10 mouse cellular contexts compared by ENCODE assay signal in the genomic region with DNA sequence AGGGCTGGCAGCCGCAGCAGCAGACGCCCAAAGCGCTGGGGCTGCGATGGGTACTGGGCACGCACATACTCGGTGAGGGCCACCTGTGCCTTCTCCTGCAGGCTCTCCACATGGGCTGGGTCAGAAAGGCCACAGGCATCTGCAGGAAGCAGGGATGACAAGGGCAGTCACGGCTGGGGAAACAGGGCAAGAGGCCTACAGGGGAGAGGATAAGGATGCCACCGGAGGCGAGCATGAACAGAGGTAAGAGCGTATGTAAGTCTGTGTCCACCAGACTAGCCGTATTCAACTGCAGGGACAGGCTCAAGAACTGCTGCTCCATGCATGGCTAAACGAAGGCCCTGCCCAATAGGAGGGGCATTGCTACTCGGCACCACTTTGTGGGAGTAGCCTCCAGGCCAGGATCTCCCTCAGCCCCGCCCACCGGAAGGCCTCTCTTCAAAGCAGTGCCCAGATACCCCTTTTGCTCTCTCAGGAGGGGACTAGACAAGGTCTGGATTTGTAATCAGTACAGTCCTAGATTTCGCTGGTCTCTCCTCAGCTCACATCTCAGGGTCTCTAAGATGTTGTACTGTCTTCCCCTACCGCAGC. TPM values are rescaled to one million over a fixed set of nuclear protein-coding genes. Genes with fewer than 3 reads are reported as not detected.
DNase-seq lines count a peak whose midpoint lies in the region; ATAC-seq and TF ChIP-seq lines count a peak whose summit lies in the region.
"Had no signal": no experiment of that assay in that cellular context is flagged by ENCODE, and none has a peak within 500 bp of the region (broad histone marks: within the 10 kb centered on the region; RNA-seq: fewer than 3 reads in every experiment).

No protein-coding gene starts in this region.

- no peak for TF ChIP-seq EP300 in lung, postnatal 0 days (IDR thresholded peaks at IDR 0.05)

- H3K9me3 ChIP-seq in lung, postnatal 0 days (ENCODE audit: low read length) = no peaks in the 10 kb centered on the region
- H3K9me3 ChIP-seq in intestine, embryonic 15.5 days = no peaks in the 10 kb centered on the region
- no peaks in the 10 kb centered on the region for H3K9me3 ChIP-seq in liver, embryonic 12.5 days (replicated peaks)
- no peaks in the 10 kb centered on the region for H3K9me3 ChIP-seq in heart, embryonic 11.5 days (replicated peaks; ENCODE audit: control insufficient read depth, low read length)
- H3K9me3 ChIP-seq: liver, embryonic 15.5 days; neural tube, embryonic 12.5 days had no signal

- ATAC-seq in lung, postnatal 0 days = no peak
- no peak for ATAC-seq in intestine, embryonic 15.5 days
- ATAC-seq in liver, embryonic 12.5 days = no peak
- ATAC-seq in granulocyte monocyte progenitor cell, adult 5-6 weeks (replicated peaks; ENCODE audit: poor library complexity, severe bottlenecking) = no peak
- no peak for ATAC-seq in heart, embryonic 11.5 days (replicated peaks; ENCODE audit: insufficient number of reproducible peaks, low FRiP score, low TSS enrichment)

- WGBS in lung, adult 2 months = 75% methylated on average over 17 of the region's 17 CpGs
- WGBS in lung, postnatal 0 days = 80% methylated on average over 16 of the region's 17 CpGs
- 82% methylated on average over 17 of the region's 17 CpGs for WGBS in intestine, embryonic 15.5 days
- 67% methylated on average over 17 of the region's 17 CpGs for WGBS in liver, embryonic 12.5 days (ENCODE audit: insufficient replicate concordance)
- 74% methylated on average over 17 of the region's 17 CpGs for WGBS in heart, embryonic 11.5 days (ENCODE audit: insufficient replicate concordance)

- H3K9ac ChIP-seq in lung, postnatal 0 days (replicated peaks; ENCODE audit: low read depth) = no peak overlapping the region
- H3K9ac ChIP-seq in intestine, embryonic 15.5 days = no peak overlapping the region
- no peak overlapping the region for H3K9ac ChIP-seq in liver, embryonic 12.5 days
- H3K9ac ChIP-seq in heart, embryonic 11.5 days (ENCODE audit: low read depth, low read length) = no peak overlapping the region
- H3K9ac ChIP-seq: liver, embryonic 15.5 days had no signal

- peaks cover 23% of the 10 kb centered on the region; the same call in 1 of the 2 replicates for H3K36me3 ChIP-seq in lung, postnatal 0 days (ENCODE audit: insufficient read depth, low read length)
- peaks cover 25% of the 10 kb centered on the region for H3K36me3 ChIP-seq in intestine, embryonic 15.5 days
- H3K36me3 ChIP-seq in liver, embryonic 12.5 days = peaks cover 46% of the 10 kb centered on the region
- peaks cover 23% of the 10 kb centered on the region for H3K36me3 ChIP-seq in heart, embryonic 11.5 days (ENCODE audit: control insufficient read depth, insufficient read depth, low read length)

- H3K4me3 ChIP-seq in lung, adult 2 months (replicated peaks; ENCODE audit: extremely low read depth, low read depth, low read length) = no peak overlapping the region
- H3K4me3 ChIP-seq in lung, postnatal 0 days (ENCODE audit: low read depth, low read length) = no peak overlapping the region
- no peak overlapping the region for H3K4me3 ChIP-seq in intestine, embryonic 15.5 days (replicated peaks)
- no peak overlapping the region for H3K4me3 ChIP-seq in liver, embryonic 12.5 days
- H3K4me3 ChIP-seq in heart, embryonic 11.5 days (ENCODE audit: low read depth, low read length) = no peak overlapping the region

- no peaks in the 10 kb centered on the region for H3K27me3 ChIP-seq in lung, postnatal 0 days (replicated peaks; ENCODE audit: insufficient read depth, low read length)
- H3K27me3 ChIP-seq in intestine, embryonic 15.5 days (replicated peaks) = no peaks in the 10 kb centered on the region
- H3K27me3 ChIP-seq in liver, embryonic 12.5 days (replicated peaks) = peaks cover 42% of the 10 kb centered on the region
- H3K27me3 ChIP-seq in heart, embryonic 11.5 days (ENCODE audit: control insufficient read depth, insufficient read depth, low read length) = peaks cover 2% of the 10 kb centered on the region; the same call in 1 of the 2 replicates
- H3K27me3 ChIP-seq: neural tube, embryonic 12.5 days had no signal

- DNase-seq in adrenal gland, postnatal 25 days = peak; percentile 28
- no peak for DNase-seq in adrenal gland, adult 2 months
- DNase-seq in lung, adult 2 months = no peak
- no peak for DNase-seq in lung, postnatal 0 days (ENCODE audit: low spot score)

- TF ChIP-seq POLR2A in lung, adult 2 months (IDR thresholded peaks at IDR 0.05; ENCODE audit: borderline replicate concordance, extremely low read depth, low read depth, low read length) = 0 out of 2 replicates have a peak, but pooled peaks have one; percentile 4

- TF ChIP-seq CTCF in lung, adult 2 months (IDR thresholded peaks at IDR 0.05; ENCODE audit: insufficient read depth, low read length) = no peak
- TF ChIP-seq CTCF in lung, postnatal 0 days (IDR thresholded peaks at IDR 0.05) = no peak

- no peak overlapping the region for H3K27ac ChIP-seq in lung, postnatal 0 days (ENCODE audit: low read length)
- H3K27ac ChIP-seq in intestine, embryonic 15.5 days = peak overlapping the region; percentile 64; the same call in 1 of the 2 replicates
- 0 out of 2 replicates have a peak overlapping the region, but pooled peaks have one; percentile 9 for H3K27ac ChIP-seq in liver, embryonic 12.5 days
- H3K27ac ChIP-seq in heart, embryonic 11.5 days (ENCODE audit: low read depth, low read length) = no peak overlapping the region
- H3K27ac ChIP-seq: liver, embryonic 15.5 days had no signal

- peaks cover 20% of the 10 kb centered on the region for H3K4me1 ChIP-seq in lung, adult 2 months (ENCODE audit: control insufficient read depth, insufficient read depth, low read length)
- H3K4me1 ChIP-seq in lung, postnatal 0 days (ENCODE audit: insufficient read depth, low read depth, low read length) = peaks cover 19% of the 10 kb centered on the region; the same call in 1 of the 2 replicates
- peaks cover 42% of the 10 kb centered on the region for H3K4me1 ChIP-seq in intestine, embryonic 15.5 days (replicated peaks)
- peaks cover 67% of the 10 kb centered on the region for H3K4me1 ChIP-seq in liver, embryonic 12.5 days
- peaks cover 31% of the 10 kb centered on the region for H3K4me1 ChIP-seq in heart, embryonic 11.5 days (ENCODE audit: control insufficient read depth, insufficient read depth, low read length)

- no peak overlapping the region for H3K4me2 ChIP-seq in lung, postnatal 0 days (replicated peaks; ENCODE audit: low read depth, low read length)
- H3K4me2 ChIP-seq in intestine, embryonic 15.5 days (replicated peaks) = no peak overlapping the region
- H3K4me2 ChIP-seq in liver, embryonic 12.5 days = no peak overlapping the region
- H3K4me2 ChIP-seq in heart, embryonic 11.5 days = no peak overlapping the region

RNA-seq across cellular contexts. Expression of a gene that starts 3.6 kb away (rescaled TPM):
- 18.7 and 20.7 TPM in 2 replicates for total RNA-seq in adrenal gland, postnatal 25 days (2021)
- 10 to 100 TPM; 16.5 to 17.8 TPM for total RNA-seq in adrenal gland, adult 2 months (2021)
- polyA plus RNA-seq in adrenal gland, adult 2 months (2012; rRNA removed) = 32.1 and 36.1 TPM in 2 replicates
- 16.9 and 21.1 TPM in 2 replicates for polyA plus RNA-seq in lung, adult 2 months (2012; rRNA removed)
- 11.1 and 11.9 TPM in 2 replicates for polyA plus RNA-seq in lung, postnatal 0 days (2015; fragmentation: Nextera tagmentation; extraction: Ambion mirVana)
- 6.7 and 7.9 TPM in 2 replicates for polyA plus RNA-seq in intestine, embryonic 15.5 days (2015; fragmentation: Nextera tagmentation; extraction: Ambion mirVana)
- polyA plus RNA-seq in liver, embryonic 12.5 days (2016; fragmentation: Nextera tagmentation; extraction: Ambion mirVana) = 6.8 and 6.9 TPM in 2 replicates
- total RNA-seq in granulocyte monocyte progenitor cell, adult 5-6 weeks (2014; fragmentation: Nextera tagmentation) = 8.8 and 12.4 TPM in 2 replicates
- total RNA-seq in granulocyte monocyte progenitor cell, adult 5-6 weeks (2017) = 8.9 TPM in 2 replicates
- polyA plus RNA-seq in heart, embryonic 11.5 days (2014; fragmentation: Nextera tagmentation; extraction: Ambion mirVana) = 2.7 and 2.9 TPM in 2 replicates

RNA-seq across cellular contexts. Expression of a gene that starts 7.0 kb away (rescaled TPM):
- total RNA-seq in adrenal gland, postnatal 25 days (2021) = 64.5 and 75.8 TPM in 2 replicates
- 10 to 100 TPM; 49.7 to 71.5 TPM for total RNA-seq in adrenal gland, adult 2 months (2021)
- polyA plus RNA-seq in adrenal gland, adult 2 months (2012; rRNA removed) = 335 and 389 TPM in 2 replicates
- 133 and 205 TPM in 2 replicates for polyA plus RNA-seq in lung, adult 2 months (2012; rRNA removed)
- polyA plus RNA-seq in lung, postnatal 0 days (2015; fragmentation: Nextera tagmentation; extraction: Ambion mirVana) = 61.5 and 69.4 TPM in 2 replicates
- 81.1 and 85.7 TPM in 2 replicates for polyA plus RNA-seq in intestine, embryonic 15.5 days (2015; fragmentation: Nextera tagmentation; extraction: Ambion mirVana)
- polyA plus RNA-seq in liver, embryonic 12.5 days (2016; fragmentation: Nextera tagmentation; extraction: Ambion mirVana) = 35.3 and 38.8 TPM in 2 replicates
- 1.3 and 7.5 TPM in 2 replicates for total RNA-seq in granulocyte monocyte progenitor cell, adult 5-6 weeks (2014; fragmentation: Nextera tagmentation)
- total RNA-seq in granulocyte monocyte progenitor cell, adult 5-6 weeks (2017) = 3.3 and 4.1 TPM in 2 replicates
- polyA plus RNA-seq in heart, embryonic 11.5 days (2014; fragmentation: Nextera tagmentation; extraction: Ambion mirVana) = 45.7 and 47.2 TPM in 2 replicates

RNA-seq across cellular contexts. Expression of a gene that starts 8.1 kb away (rescaled TPM):
- total RNA-seq in adrenal gland, postnatal 25 days (2021) = 168 and 199 TPM in 2 replicates
- 100 to 1,000 TPM; 167 to 218 TPM for total RNA-seq in adrenal gland, adult 2 months (2021)
- polyA plus RNA-seq in adrenal gland, adult 2 months (2012; rRNA removed) = 69.3 and 79.6 TPM in 2 replicates
- 111 and 121 TPM in 2 replicates for polyA plus RNA-seq in lung, adult 2 months (2012; rRNA removed)
- polyA plus RNA-seq in lung, postnatal 0 days (2015; fragmentation: Nextera tagmentation; extraction: Ambion mirVana) = 136 and 139 TPM in 2 replicates
- 93.5 and 93.8 TPM in 2 replicates for polyA plus RNA-seq in intestine, embryonic 15.5 days (2015; fragmentation: Nextera tagmentation; extraction: Ambion mirVana)
- 60.2 and 61.1 TPM in 2 replicates for polyA plus RNA-seq in liver, embryonic 12.5 days (2016; fragmentation: Nextera tagmentation; extraction: Ambion mirVana)
- 108 and 154 TPM in 2 replicates for total RNA-seq in granulocyte monocyte progenitor cell, adult 5-6 weeks (2014; fragmentation: Nextera tagmentation)
- 140 and 156 TPM in 2 replicates for total RNA-seq in granulocyte monocyte progenitor cell, adult 5-6 weeks (2017)
- polyA plus RNA-seq in heart, embryonic 11.5 days (2014; fragmentation: Nextera tagmentation; extraction: Ambion mirVana) = 73.3 and 80.7 TPM in 2 replicates

RNA-seq across cellular contexts. Expression of a gene that starts 20.9 kb away (rescaled TPM):
- total RNA-seq in adrenal gland, postnatal 25 days (2021) = 20.6 and 25.8 TPM in 2 replicates
- 10 to 100 TPM; 11.9 to 16.8 TPM for total RNA-seq in adrenal gland, adult 2 months (2021)
- 40.1 and 58.8 TPM in 2 replicates for polyA plus RNA-seq in adrenal gland, adult 2 months (2012; rRNA removed)
- 155 and 170 TPM in 2 replicates for polyA plus RNA-seq in lung, adult 2 months (2012; rRNA removed)
- 29.5 and 42.0 TPM in 2 replicates for polyA plus RNA-seq in lung, postnatal 0 days (2015; fragmentation: Nextera tagmentation; extraction: Ambion mirVana)
- 8.8 and 10.8 TPM in 2 replicates for polyA plus RNA-seq in intestine, embryonic 15.5 days (2015; fragmentation: Nextera tagmentation; extraction: Ambion mirVana)
- 3.6 and 4.0 TPM in 2 replicates for polyA plus RNA-seq in liver, embryonic 12.5 days (2016; fragmentation: Nextera tagmentation; extraction: Ambion mirVana)
- not detected in 2 replicates for total RNA-seq in granulocyte monocyte progenitor cell, adult 5-6 weeks (2014; fragmentation: Nextera tagmentation)
- total RNA-seq in granulocyte monocyte progenitor cell, adult 5-6 weeks (2017) = not detected in 2 replicates
- 3.0 and 4.3 TPM in 2 replicates for polyA plus RNA-seq in heart, embryonic 11.5 days (2014; fragmentation: Nextera tagmentation; extraction: Ambion mirVana)

RNA-seq across cellular contexts. Expression of a gene that starts 21.9 kb away (rescaled TPM):
- total RNA-seq in adrenal gland, postnatal 25 days (2021) = 105 and 116 TPM in 2 replicates
- 100 to 1,000 TPM; 106 to 119 TPM for total RNA-seq in adrenal gland, adult 2 months (2021)
- 143 and 164 TPM in 2 replicates for polyA plus RNA-seq in adrenal gland, adult 2 months (2012; rRNA removed)
- polyA plus RNA-seq in lung, adult 2 months (2012; rRNA removed) = 120 and 145 TPM in 2 replicates
- polyA plus RNA-seq in lung, postnatal 0 days (2015; fragmentation: Nextera tagmentation; extraction: Ambion mirVana) = 60.8 and 62.5 TPM in 2 replicates
- polyA plus RNA-seq in intestine, embryonic 15.5 days (2015; fragmentation: Nextera tagmentation; extraction: Ambion mirVana) = 97.8 and 99.8 TPM in 2 replicates
- 79.0 and 82.6 TPM in 2 replicates for polyA plus RNA-seq in liver, embryonic 12.5 days (2016; fragmentation: Nextera tagmentation; extraction: Ambion mirVana)
- 70.0 and 84.9 TPM in 2 replicates for total RNA-seq in granulocyte monocyte progenitor cell, adult 5-6 weeks (2014; fragmentation: Nextera tagmentation)
- total RNA-seq in granulocyte monocyte progenitor cell, adult 5-6 weeks (2017) = 98.5 and 101 TPM in 2 replicates
- polyA plus RNA-seq in heart, embryonic 11.5 days (2014; fragmentation: Nextera tagmentation; extraction: Ambion mirVana) = 89.6 and 92.1 TPM in 2 replicates

Comparison
In these comparisons a context has a peak if more than half of its experiments do, and no peak if none do; other contexts are left out.
1. H3K27ac ChIP-seq: peak in intestine, embryonic 15.5 days (single experiment) and liver, embryonic 12.5 days (single experiment); none in lung, postnatal 0 days (single experiment) and heart, embryonic 11.5 days (single experiment).